Mouse (Mus musculus) kidney, postnatal 0 days (tissue): Measurements from ENCODE around the gene Cpt1b. TPM values are rescaled to one million over a fixed set of nuclear protein-coding genes. Genes with fewer than 3 reads are reported as not detected.

Experiments used
- ATAC-seq: fragments of 200-750 bp; cut with Nextera tagmentation; replicated peaks from 2 replicates; pipeline ENCODE4 v1.8.0; 2017; ENCODE audit warnings: low read depth, moderate number of reproducible peaks, moderate TSS enrichment, moderate library complexity; ENCODE audit not compliant: low FRiP score
- DNase-seq: peaks from one replicate; pipeline ENCODE4 v3.0.0-alpha.2; 2016; ENCODE audit warnings: low spot score
- H3K27ac ChIP-seq: fragments of 300-500 bp; sonication (generic); 2 replicates; pipeline ENCODE4 v1.5.1; 2014; ENCODE audit warnings: mild to moderate bottlenecking
- H3K27me3 ChIP-seq: fragments of 300-500 bp; sonication (generic); 2 replicates; pipeline ENCODE4 v1.6.1; 2014; ENCODE audit warnings: low read length, mixed read lengths; ENCODE audit not compliant: insufficient read depth
- H3K36me3 ChIP-seq: fragments of 300-500 bp; sonication (generic); 2 replicates; pipeline ENCODE4 v1.6.1; 2014; ENCODE audit warnings: low read length, mixed read lengths; ENCODE audit not compliant: insufficient read depth
- H3K4me1 ChIP-seq: fragments of 300-500 bp; sonication (generic); replicated peaks from 2 replicates; pipeline ENCODE4 v1.6.1; 2014; ENCODE audit warnings: antibody characterized with exemption, low read length, mixed read lengths; ENCODE audit not compliant: insufficient read depth
- H3K4me2 ChIP-seq: fragments of 300-500 bp; sonication (generic); 2 replicates; pipeline ENCODE4 v1.6.1; 2014; ENCODE audit warnings: mild to moderate bottlenecking, low read length, moderate library complexity, mixed read lengths
- H3K4me3 ChIP-seq: fragments of 300-500 bp; sonication (generic); replicated peaks from 2 replicates; pipeline ENCODE4 v1.5.1; 2014; ENCODE audit warnings: low read depth, low read length
- H3K9ac ChIP-seq: fragments of 300-500 bp; sonication (generic); 2 replicates; pipeline ENCODE4 v1.6.1; 2014; ENCODE audit warnings: low read depth, low read length
- H3K9me3 ChIP-seq: fragments of 300-500 bp; sonication (generic); replicated peaks from 2 replicates; pipeline ENCODE4 v1.6.1; 2016; ENCODE audit warnings: low read length, inconsistent platforms, mixed read lengths
- CTCF ChIP-seq: IDR thresholded peaks from 2 replicates; pipeline ENCODE4 v1.5.1; 2016; ENCODE audit warnings: antibody characterized with exemption, low read depth, mild to moderate bottlenecking, moderate library complexity
- WGBS: fragments of 180-500 bp; shearing (Covaris S2); extraction: QIAGEN DNeasy Blood & Tissue Kit; methylation state at CpG from one replicate; pipeline ENCODE4 v1.1.7; 2014; 5-methylcytosine and 5-hydroxymethylcytosine counted together
- polyA plus RNA-seq: library from polyadenylated mRNA; unstranded; fragments of >200 nt; fragmentation: Nextera tagmentation; extraction: Ambion mirVana; gene quantifications from 2 replicates; pipeline ENCODE4 v1.2.1, GENCODE M21; 2015

Cpt1b gene
- polyA plus RNA-seq, 1 experiment from 2014 or later, result 23.7 TPM

DNA sequence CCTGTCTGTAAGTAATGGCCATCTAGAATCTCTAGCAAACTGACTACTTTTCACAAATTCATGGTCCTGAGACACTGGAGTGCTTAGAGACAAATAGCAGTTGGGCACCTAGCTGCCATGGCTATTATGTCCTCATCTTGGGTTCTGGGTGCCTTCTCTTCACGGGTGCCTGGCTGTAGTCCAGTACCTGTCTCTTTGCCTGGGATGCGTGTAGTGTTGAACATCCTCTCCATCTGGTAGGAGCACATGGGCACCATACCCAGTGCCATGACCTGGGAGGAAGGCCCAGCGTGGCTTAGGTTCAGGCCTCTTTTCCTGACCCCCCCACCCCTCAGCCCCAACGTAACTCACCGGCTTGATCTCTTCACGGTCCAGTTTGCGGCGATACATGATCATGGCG, 3.7 kb downstream of the Cpt1b start:
- ATAC-seq (no peak), DNase-seq (no peak)
- Histone ChIP-seq H3K9me3 (no peaks in the 10 kb centered on the region), H3K36me3 (peaks cover 12% of the 10 kb centered on the region; the same call in 1 of the 2 replicates), H3K27me3 (no peaks in the 10 kb centered on the region), H3K4me3 (no peak overlapping the region), H3K4me1 (peaks cover 7% of the 10 kb centered on the region; the same call in 1 of the 2 replicates), H3K9ac (no peak overlapping the region), H3K27ac (no peak overlapping the region), H3K4me2 (no peak overlapping the region)
- TF ChIP-seq CTCF, result no peak
- 85% methylated on average over 9 of the region's 9 CpGs for WGBS

DNA sequence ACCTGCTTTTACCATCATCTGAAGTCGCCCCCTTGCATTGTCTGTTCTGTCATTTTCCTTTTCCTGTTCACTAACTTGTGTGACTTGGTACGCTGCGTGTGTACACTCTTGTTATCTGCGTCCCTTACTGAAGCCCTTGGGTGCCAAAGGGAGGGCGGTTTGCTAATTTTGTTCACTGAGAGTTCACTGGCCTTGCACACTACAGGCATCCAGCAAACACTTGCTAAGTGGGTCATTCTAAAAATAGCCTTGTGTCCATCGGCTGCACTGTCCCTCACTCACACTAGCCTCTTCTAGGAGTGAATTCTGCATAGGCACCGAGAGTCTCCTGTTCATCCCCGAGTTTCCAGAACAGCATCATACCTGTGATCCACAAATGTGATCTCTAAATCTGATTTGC, 10.4 kb downstream of the Cpt1b start:
- H3K9me3 ChIP-seq, result no peaks in the 10 kb centered on the region

GRCm38 (mm10) chr15:89410118-89410517, 15.5 kb downstream of the Cpt1b start, which contains the start of gene Syce3:
TSS of gene Syce3 (minus strand) at chr15:89410503.
- 0 out of 2 replicates have a peak, but pooled peaks have one; percentile 21 for ATAC-seq
- no peaks in the 10 kb centered on the region for H3K4me1 ChIP-seq
- no peak within 1 kb of the TSS for H3K4me2 ChIP-seq
- 88% methylated on average over 23 of the region's 24 CpGs for WGBS
- H3K4me3 ChIP-seq, result no peak within 1 kb of the TSS
- TF ChIP-seq CTCF, result no peak
- H3K9me3 ChIP-seq, result no peaks in the 10 kb centered on the region
- no peaks in the 10 kb centered on the region for H3K36me3 ChIP-seq
- H3K27me3 ChIP-seq, result no peaks in the 10 kb centered on the region
- DNase-seq, result no peak
- H3K27ac ChIP-seq, result no peak within 1 kb of the TSS
- H3K9ac ChIP-seq, result no peak within 1 kb of the TSS

More for the DNA sequence above, 10.4 kb downstream of the Cpt1b start:
- DNase-seq, result no peak
- Histone ChIP-seq H3K9ac (no peak overlapping the region), H3K27me3 (no peaks in the 10 kb centered on the region), H3K4me1 (no peaks in the 10 kb centered on the region), H3K4me2 (no peak overlapping the region), H3K27ac (no peak overlapping the region), H3K36me3 (0 out of 2 replicates have a peak, but pooled peaks cover 3% of the 10 kb centered on the region), H3K4me3 (no peak overlapping the region)
- TF ChIP-seq CTCF, result no peak
- WGBS, result 85% methylated on average over 8 of the region's 8 CpGs
- no peak for ATAC-seq

DNA sequence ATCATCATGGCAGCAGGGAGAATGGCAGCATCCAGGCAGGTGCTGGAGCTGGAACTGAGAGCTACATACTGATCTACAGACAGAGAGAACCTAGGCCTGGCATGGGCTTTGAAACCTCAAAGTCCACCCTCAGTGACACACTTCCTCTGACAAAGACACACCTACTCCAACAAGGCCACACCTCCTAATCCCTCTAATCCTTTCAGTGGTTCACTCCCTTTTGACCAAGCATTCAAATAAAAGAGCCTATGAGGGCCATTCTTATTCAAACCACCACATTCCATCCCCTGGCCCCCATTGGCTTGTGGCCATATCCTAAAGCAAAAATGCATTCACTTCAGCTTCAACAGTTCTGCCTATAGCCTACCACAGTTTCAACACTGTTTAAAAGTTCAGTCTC, 19.0 kb downstream of the Cpt1b start:
- no peak for ATAC-seq
- H3K36me3 ChIP-seq, result no peaks in the 10 kb centered on the region
- no peaks in the 10 kb centered on the region for H3K4me1 ChIP-seq
- no peak overlapping the region for H3K4me3 ChIP-seq
- no peak for DNase-seq
- no peaks in the 10 kb centered on the region for H3K9me3 ChIP-seq
- TF ChIP-seq CTCF, result no peak
- H3K4me2 ChIP-seq, result no peak overlapping the region
- no peaks in the 10 kb centered on the region for H3K27me3 ChIP-seq
- no peak overlapping the region for H3K27ac ChIP-seq
- H3K9ac ChIP-seq, result no peak overlapping the region

DNA sequence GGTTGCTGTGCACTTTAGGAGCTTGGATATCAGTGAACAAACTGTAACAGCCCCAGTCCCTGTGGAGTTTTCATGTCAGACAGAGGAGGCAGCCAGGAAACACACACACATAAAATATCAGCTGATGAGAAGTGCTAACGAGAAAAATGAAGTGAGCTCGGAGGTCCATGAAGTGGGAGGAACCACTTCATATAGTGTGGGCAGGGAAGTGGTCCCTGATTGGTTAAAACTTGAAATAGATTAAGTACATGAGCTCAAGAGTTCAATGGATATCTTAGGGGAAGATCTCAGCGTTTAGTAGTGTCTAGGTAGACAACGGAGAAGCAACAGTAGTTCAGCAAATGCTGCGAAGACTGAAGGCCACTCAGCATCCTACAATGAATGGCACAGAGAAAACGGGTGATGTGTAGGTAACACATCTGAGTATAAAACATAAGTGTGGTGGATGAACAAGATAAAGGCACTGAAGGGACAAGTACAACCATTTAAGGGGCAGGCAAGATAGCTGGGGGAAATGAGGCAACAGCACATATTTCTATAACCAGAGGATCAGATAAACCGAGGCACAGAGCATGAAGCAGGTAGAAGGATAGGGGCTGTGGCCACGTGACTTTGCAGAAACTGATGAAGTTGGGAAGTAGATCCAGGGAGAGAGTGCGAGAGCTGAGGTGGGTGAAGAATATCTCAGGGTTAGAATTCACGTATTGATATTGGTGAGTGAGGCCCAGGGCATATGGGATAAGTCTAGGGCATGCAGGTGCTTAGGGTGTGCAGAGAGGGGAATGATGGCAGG, 20.6 kb downstream of the Cpt1b start:
- Histone ChIP-seq H3K27me3 (no peaks in the 10 kb centered on the region), H3K27ac (no peak overlapping the region), H3K9ac (no peak overlapping the region), H3K9me3 (no peaks in the 10 kb centered on the region), H3K36me3 (no peaks in the 10 kb centered on the region), H3K4me1 (no peaks in the 10 kb centered on the region), H3K4me2 (no peak overlapping the region), H3K4me3 (no peak overlapping the region)
- DNase-seq (no peak), ATAC-seq (no peak)
- no peak for TF ChIP-seq CTCF
- WGBS, result 78% methylated on average over 10 of the region's 10 CpGs

GRCm38 (mm10) chr15:89402471-89402870, 23.2 kb downstream of the Cpt1b start:
- no peak for ATAC-seq

GRCm38 (mm10) chr15:89399716-89400115, 25.9 kb downstream of the Cpt1b start:
- H3K4me1 ChIP-seq, result no peaks in the 10 kb centered on the region
- H3K4me2 ChIP-seq, result no peak overlapping the region
- ATAC-seq (no peak), DNase-seq (no peak)
- H3K36me3 ChIP-seq, result no peaks in the 10 kb centered on the region
- no peak overlapping the region for H3K4me3 ChIP-seq
- H3K27ac ChIP-seq, result no peak overlapping the region
- no peaks in the 10 kb centered on the region for H3K27me3 ChIP-seq
- no peak for TF ChIP-seq CTCF
- no peak overlapping the region for H3K9ac ChIP-seq
- no peaks in the 10 kb centered on the region for H3K9me3 ChIP-seq
- WGBS, result 30% methylated on average over 1 of the region's 1 CpGs

More at GRCm38 (mm10) chr15:89402471-89402870, 23.2 kb downstream of the Cpt1b start:
- TF ChIP-seq CTCF, result no peak
- H3K27ac ChIP-seq, result no peak overlapping the region
- no peaks in the 10 kb centered on the region for H3K9me3 ChIP-seq
- no peak overlapping the region for H3K9ac ChIP-seq
- no peaks in the 10 kb centered on the region for H3K27me3 ChIP-seq
- no peak overlapping the region for H3K4me3 ChIP-seq
- no peaks in the 10 kb centered on the region for H3K36me3 ChIP-seq
- WGBS, result 87% methylated on average over 1 of the region's 1 CpGs
- no peak overlapping the region for H3K4me2 ChIP-seq
- H3K4me1 ChIP-seq, result no peaks in the 10 kb centered on the region
- DNase-seq, result no peak
